In genomic region chr13:4776855-4777254, GRCm38 (mm10) we compare ENCODE assay signal across 7 mouse cellular contexts.
DNase-seq lines count a peak whose midpoint lies in the region; ATAC-seq and TF ChIP-seq lines count a peak whose summit lies in the region.

No protein-coding gene starts in this region.

- H3K4me1 ChIP-seq in liver, adult 2 months (ENCODE audit: control insufficient read depth, insufficient read depth, low read length): no peaks in the 10 kb centered on the region
- H3K4me1 ChIP-seq in liver, embryonic 11.5 days (replicated peaks; ENCODE audit: control insufficient read depth, insufficient read depth, low read length): no peaks in the 10 kb centered on the region
- H3K4me1 ChIP-seq in ES-E14 (ENCODE audit: control insufficient read depth in 2 of 2, insufficient read depth in 2 of 2, low read length in 2 of 2, poor library complexity in 1 of 2): peaks cover 3% of the 10 kb centered on the region in 2 experiments; a peak in 2 of 4 replicates

- H3K79me2 ChIP-seq in liver, adult 2 months (ENCODE audit: control insufficient read depth, insufficient read depth, low read length): no peaks in the 10 kb centered on the region

- H3K4me2 ChIP-seq in liver, embryonic 11.5 days: no peak overlapping the region

- 40% methylated on average over 4 of the region's 4 CpGs for WGBS in liver, adult 2 months
- 36% methylated on average over 4 of the region's 4 CpGs for WGBS in liver, embryonic 11.5 days

- no peak overlapping the region for H3K27ac ChIP-seq in liver, adult 2 months (replicated peaks; ENCODE audit: insufficient read depth, low read depth, low read length)
- no peak overlapping the region for H3K27ac ChIP-seq in liver, embryonic 11.5 days (ENCODE audit: low read depth, low read length)
- H3K27ac ChIP-seq in ES-E14 (ENCODE audit: insufficient read depth, low read depth, low read length, poor library complexity, severe bottlenecking): no peak overlapping the region

- H3K9me3 ChIP-seq in liver, embryonic 11.5 days (ENCODE audit: control insufficient read depth, low read length): no peaks in the 10 kb centered on the region
- H3K9me3 ChIP-seq in ES-E14 (ENCODE audit: control insufficient read depth, insufficient read depth, low read depth, low read length): no peaks in the 10 kb centered on the region

- no peak overlapping the region for H3K4me3 ChIP-seq in liver, adult 2 months (ENCODE audit: insufficient read depth, low read depth, low read length)
- H3K4me3 ChIP-seq in liver, embryonic 11.5 days (ENCODE audit: low read depth, low read length): no peak overlapping the region
- H3K4me3 ChIP-seq in ES-E14 (ENCODE audit: insufficient read depth in 1 of 2, low read depth in 1 of 2, low read length in 2 of 2, poor library complexity in 1 of 2, severe bottlenecking in 1 of 2): no peak overlapping the region

- no peaks in the 10 kb centered on the region for H3K27me3 ChIP-seq in liver, adult 2 months (ENCODE audit: control insufficient read depth, insufficient read depth, low read length)
- no peaks in the 10 kb centered on the region for H3K27me3 ChIP-seq in liver, embryonic 11.5 days (replicated peaks; ENCODE audit: control insufficient read depth, insufficient read depth, low read length)

- H3K9ac ChIP-seq in liver, adult 2 months (ENCODE audit: low read depth, low read length): no peak overlapping the region
- H3K9ac ChIP-seq in liver, embryonic 11.5 days (ENCODE audit: low read depth, low read length): no peak overlapping the region
- no peak overlapping the region for H3K9ac ChIP-seq in ES-E14 (ENCODE audit: insufficient read depth, low read depth, low read length, poor library complexity, severe bottlenecking)

- H3K36me3 ChIP-seq in liver, adult 2 months (ENCODE audit: control insufficient read depth, insufficient read depth, low read length): no peaks in the 10 kb centered on the region
- H3K36me3 ChIP-seq in liver, embryonic 11.5 days (ENCODE audit: control insufficient read depth, insufficient read depth, low read length): no peaks in the 10 kb centered on the region
- no peaks in the 10 kb centered on the region for H3K36me3 ChIP-seq in ES-E14 (ENCODE audit: control insufficient read depth, insufficient read depth, low read length, poor library complexity, severe bottlenecking)

- in situ Hi-C loops in ES-E14 (cut with MboI; ENCODE audit: low sequenced_read_pairs in 2 of 2, unreplicated experiment in 2 of 2): no loop called here

- no peak for TF ChIP-seq POLR2A in liver, adult 2 months (IDR thresholded peaks at IDR 0.05; ENCODE audit: extremely low read depth, insufficient read depth, low read length)

- no peak for ATAC-seq in liver, embryonic 11.5 days (replicated peaks; ENCODE audit: low FRiP score)

- TF ChIP-seq CTCF in liver, adult 2 months (IDR thresholded peaks at IDR 0.05; ENCODE audit: low read depth, low read length): peak; percentile 34

- peak; percentile 17 for DNase-seq in liver, adult 2 months (ENCODE audit: extremely low read depth, low read depth, low spot score)
- DNase-seq in liver, embryonic 11.5 days (ENCODE audit: low spot score): no peak
- DNase-seq in ES-E14 (ENCODE audit: low read depth, low spot score): peak; percentile 24
- DNase-seq in adrenal gland, adult 18-20 months (ENCODE audit: low spot score in 2 of 2): peak; percentile 33 to 35
- DNase-seq in gastrocnemius, postnatal 10 days: peak; percentile 29
- peak; percentile 24 to 58 for DNase-seq in layer of hippocampus, postnatal 14 days (ENCODE audit: low spot score in 2 of 2)
- peak; percentile 49 for DNase-seq in right cerebral cortex, postnatal 4 days

TF ChIP-seq in ES-E14, 5 proteins besides CTCF, POLR2A, EP300 and RAD21:
- no peak for TF ChIP-seq ZNF384 (IDR thresholded peaks at IDR 0.05; ENCODE audit: low read depth, low read length)
- TF ChIP-seq ZC3H11A (IDR thresholded peaks at IDR 0.05; ENCODE audit: borderline replicate concordance, low read depth, low read length): peak; percentile 94
- no peak for TF ChIP-seq CHD2 (IDR thresholded peaks at IDR 0.05; ENCODE audit: low read depth, low read length)
- TF ChIP-seq HCFC1 (IDR thresholded peaks at IDR 0.05; ENCODE audit: borderline replicate concordance, insufficient read depth, low read length): no peak
- no peak for TF ChIP-seq MAFK (IDR thresholded peaks at IDR 0.05; ENCODE audit: insufficient read depth, low read depth, low read length)
TF ChIP-seq in ES-E14: peak in this region for 1.
